Mouse (Mus musculus) bone marrow, adult 2 months (tissue): ENCODE measurements around the gene Vti1b.

Experiments used
- CTCF ChIP-seq: fragments of 200-500 bp; IDR thresholded peaks from 2 replicates; pipeline ENCODE4 v1.5.1; 2011; ENCODE audit warnings: low read length, control low read depth; ENCODE audit not compliant: control insufficient read depth, insufficient read depth
- POLR2A ChIP-seq: fragments of 200-500 bp; IDR thresholded peaks from 2 replicates; pipeline ENCODE4 v1.6.1; 2011; ENCODE audit warnings: low read depth, mild to moderate bottlenecking, control low read depth, low read length, borderline replicate concordance; ENCODE audit not compliant: control insufficient read depth

- TF ChIP-seq CTCF = no peak
- no peak for TF ChIP-seq POLR2A
Observed at GRCm38 (mm10) chr12:79162876-79163275, 9.6 kb downstream of the Vti1b start.
